10 mouse cellular contexts compared by ENCODE assay signal in genomic region chr17:79511218-79511617, GRCm38 (mm10).
"Had no signal": no experiment of that assay in that cellular context is flagged by ENCODE, and none has a peak within 500 bp of the region (broad histone marks: within the 10 kb centered on the region; RNA-seq: fewer than 3 reads in every experiment).

No protein-coding gene starts in this region.

- H3K27me3 ChIP-seq: midbrain, embryonic 13.5 days had no signal

- H3K9me3 ChIP-seq: midbrain, embryonic 13.5 days had no signal

- H3K36me3 ChIP-seq: midbrain, embryonic 13.5 days had no signal

- H3K4me1 ChIP-seq: midbrain, embryonic 13.5 days had no signal

- H3K27ac ChIP-seq: liver, embryonic 14.5 days; midbrain, embryonic 13.5 days had no signal

- H3K4me3 ChIP-seq: midbrain, embryonic 13.5 days had no signal

- DNase-seq: kidney, adult 18-20 months; kidney, postnatal 10 days; left cerebral cortex, postnatal 4 days; liver; lung, adult 18-20 months; spleen, adult 18-20 months; thymus, adult 18-20 months; thymus, postnatal 14 days had no signal
